27 mouse cellular contexts compared by ENCODE assay signal in genomic region chr9:37540226-37540625, GRCm38 (mm10). TPM values are rescaled to one million over a fixed set of nuclear protein-coding genes. Genes with fewer than 3 reads are reported as not detected.
A peak's percentile ranks its signal among the peaks of the same experiment; 100 is the strongest.
DNase-seq lines count a peak whose midpoint lies in the region; ATAC-seq and TF ChIP-seq lines count a peak whose summit lies in the region.
"Had no signal": no experiment of that assay in that cellular context is flagged by ENCODE, and none has a peak within 500 bp of the region (broad histone marks: within the 10 kb centered on the region; RNA-seq: fewer than 3 reads in every experiment).

No protein-coding gene starts in this region.

- H3K4me3 ChIP-seq in heart, adult 2 months, result no peak overlapping the region
- H3K4me3 ChIP-seq in ES-Bruce4 (ENCODE audit: low read depth, low read length), result no peak overlapping the region
- H3K4me3 ChIP-seq in stomach, embryonic 14.5 days (ENCODE audit: low read depth, low read length), result no peak overlapping the region
- H3K4me3 ChIP-seq: embryonic facial prominence, embryonic 15.5 days; heart, embryonic 12.5 days; limb, embryonic 13.5 days; liver, embryonic 12.5 days; midbrain, embryonic 13.5 days had no signal

- TF ChIP-seq CTCF in heart, adult 2 months (IDR thresholded peaks at IDR 0.05), result no peak
- TF ChIP-seq CTCF in ES-Bruce4 (IDR thresholded peaks at IDR 0.05; ENCODE audit: low read depth, low read length), result no peak

- TF ChIP-seq POLR2A in heart, adult 2 months (IDR thresholded peaks at IDR 0.05; ENCODE audit: insufficient read depth, low read depth, low read length), result no peak
- TF ChIP-seq POLR2A in ES-Bruce4 (IDR thresholded peaks at IDR 0.05; ENCODE audit: insufficient read depth, low read length), result no peak

- H3K4me1 ChIP-seq in heart, adult 2 months (ENCODE audit: control insufficient read depth, insufficient read depth, low read length), result peaks cover 38% of the 10 kb centered on the region
- H3K4me1 ChIP-seq in ES-Bruce4 (ENCODE audit: control insufficient read depth, insufficient read depth, low read length), result peaks cover 8% of the 10 kb centered on the region
- peaks cover 3% of the 10 kb centered on the region; the same call in 1 of the 2 replicates for H3K4me1 ChIP-seq in stomach, embryonic 14.5 days (ENCODE audit: control insufficient read depth, insufficient read depth, low read length)

- DNase-seq in heart, adult 2 months, result no peak
- no peak for DNase-seq in heart, postnatal 10 days
- peak; percentile 10 to 22 for DNase-seq in left cerebral cortex, postnatal 36 days (ENCODE audit: low spot score in 2 of 2)
- no peak for DNase-seq in left cerebral cortex, adult 18-20 months (ENCODE audit: low spot score in 2 of 2)
- DNase-seq in right cerebral cortex, postnatal 14 days, result no peak
- DNase-seq: adrenal gland, postnatal 14 days; cerebellum, adult 9-10 months; gastrocnemius, postnatal 25 days; heart, postnatal 4 days; kidney, adult 18-20 months; spleen, adult 18-20 months; thymus, adult 2 months; thymus, postnatal 4 days had no signal

- no peak for ATAC-seq in stomach, embryonic 14.5 days (ENCODE audit: insufficient number of reproducible peaks, insufficient read depth, low FRiP score, low read depth)
- no peak for ATAC-seq in monocyte, adult 5-6 weeks (replicated peaks; ENCODE audit: insufficient number of reproducible peaks, low FRiP score, low TSS enrichment, poor library complexity, severe bottlenecking)
- ATAC-seq: forebrain, embryonic 14.5 days; inflammation-experienced regulatory T-cells, adult 6 months; liver, embryonic 12.5 days; midbrain, embryonic 13.5 days had no signal

- H3K4me2 ChIP-seq in stomach, embryonic 14.5 days (replicated peaks; ENCODE audit: low read depth, low read length), result peak overlapping the region; percentile 23; the same call in 1 of the 2 replicates
- H3K4me2 ChIP-seq: embryonic facial prominence, embryonic 15.5 days; heart, embryonic 12.5 days; hindbrain, embryonic 14.5 days; limb, embryonic 13.5 days; liver, embryonic 12.5 days; midbrain, embryonic 13.5 days had no signal

- peaks cover 59% of the 10 kb centered on the region for H3K36me3 ChIP-seq in heart, adult 2 months (ENCODE audit: control insufficient read depth, insufficient read depth, low read length)
- H3K36me3 ChIP-seq in ES-Bruce4 (ENCODE audit: control insufficient read depth, insufficient read depth, low read length, poor library complexity, severe bottlenecking), result no peaks in the 10 kb centered on the region
- H3K36me3 ChIP-seq in stomach, embryonic 14.5 days (ENCODE audit: control insufficient read depth, insufficient read depth, low read length), result no peaks in the 10 kb centered on the region
- H3K36me3 ChIP-seq: embryonic facial prominence, embryonic 15.5 days; limb, embryonic 13.5 days; liver, embryonic 12.5 days; midbrain, embryonic 13.5 days had no signal

- H3K27ac ChIP-seq in heart, adult 2 months, result peak overlapping the region; percentile 1; the same call in 1 of the 2 replicates
- no peak overlapping the region for H3K27ac ChIP-seq in ES-Bruce4 (ENCODE audit: insufficient read depth, low read length)
- H3K27ac ChIP-seq in stomach, embryonic 14.5 days (ENCODE audit: low read length), result no peak overlapping the region
- H3K27ac ChIP-seq: embryonic facial prominence, embryonic 15.5 days; hindbrain, embryonic 14.5 days; kidney, postnatal 0 days; limb, embryonic 13.5 days; liver, embryonic 12.5 days; midbrain, embryonic 13.5 days had no signal

- intact Hi-C loops in heart, adult 2 months (cut with DNase I), result no loop called here
- intact Hi-C loops in heart, postnatal 10 days (cut with DNase I), result loop anchor here (1.0 to 5.0 kb wide), 2 partner anchors 10 to 53 kb away; partner anchors contain the start of gene Msantd2
- intact Hi-C loops in left cerebral cortex, postnatal 36 days (cut with DNase I), result no loop called here

- no peaks in the 10 kb centered on the region for H3K79me2 ChIP-seq in heart, adult 2 months (replicated peaks; ENCODE audit: control insufficient read depth, insufficient read depth, low read length)

- TF ChIP-seq EP300 in heart, adult 2 months (IDR thresholded peaks at IDR 0.05; ENCODE audit: insufficient read depth, low read depth, low read length), result no peak
- TF ChIP-seq EP300 in ES-Bruce4 (IDR thresholded peaks at IDR 0.05; ENCODE audit: insufficient read depth, low read depth, low read length), result no peak

- H3K9ac ChIP-seq in heart, adult 2 months (ENCODE audit: low read depth, low read length), result no peak overlapping the region
- H3K9ac ChIP-seq in ES-Bruce4 (ENCODE audit: low read depth, poor library complexity, severe bottlenecking), result peak overlapping the region; percentile 2; the same call in 1 of the 2 replicates
- no peak overlapping the region for H3K9ac ChIP-seq in stomach, embryonic 14.5 days (replicated peaks; ENCODE audit: low read depth, low read length)
- H3K9ac ChIP-seq: embryonic facial prominence, embryonic 15.5 days; heart, embryonic 12.5 days; hindbrain, embryonic 14.5 days; limb, embryonic 13.5 days; liver, embryonic 12.5 days; midbrain, embryonic 13.5 days had no signal

- WGBS in heart, adult 2 months, result 78% methylated on average over 4 of the region's 4 CpGs
- 86% methylated on average over 4 of the region's 4 CpGs for WGBS in stomach, embryonic 14.5 days

- no peaks in the 10 kb centered on the region for H3K27me3 ChIP-seq in heart, adult 2 months (ENCODE audit: control insufficient read depth, insufficient read depth, low read length)
- no peaks in the 10 kb centered on the region for H3K27me3 ChIP-seq in ES-Bruce4 (ENCODE audit: control insufficient read depth, insufficient read depth, low read length, poor library complexity, severe bottlenecking)
- peaks cover 2% of the 10 kb centered on the region; the same call in 1 of the 2 replicates for H3K27me3 ChIP-seq in stomach, embryonic 14.5 days (ENCODE audit: control insufficient read depth, insufficient read depth, low read length)
- H3K27me3 ChIP-seq: megakaryocyte, embryonic 14.5 days had no signal

- H3K9me3 ChIP-seq in ES-Bruce4 (replicated peaks; ENCODE audit: control insufficient read depth, insufficient read depth, low read length, poor library complexity, severe bottlenecking), result no peaks in the 10 kb centered on the region
- no peaks in the 10 kb centered on the region for H3K9me3 ChIP-seq in stomach, embryonic 14.5 days (ENCODE audit: control insufficient read depth, low read depth, low read length)
- H3K9me3 ChIP-seq: embryonic facial prominence, embryonic 15.5 days; heart, embryonic 12.5 days; limb, embryonic 13.5 days; liver, embryonic 12.5 days; megakaryocyte, embryonic 14.5 days; midbrain, embryonic 13.5 days had no signal

RNA-seq across cellular contexts. Expression of gene Vsig2, which starts 1.2 kb away (rescaled TPM):
- 1 to 10 TPM; 2.5 to 4.9 TPM for total RNA-seq in heart, adult 2 months (2021)
- 16.0 and 21.1 TPM in 2 replicates for polyA plus RNA-seq in heart, adult 2 months (2012; rRNA removed)
- total RNA-seq in heart, postnatal 10 days (2021), result 10 to 100 TPM in 1 of 2 experiments, 1 to 10 TPM in 1; 5.6 to 10.4 TPM
- 1 to 10 TPM; 1.4 to 4.1 TPM for total RNA-seq in left cerebral cortex, postnatal 36 days (2021)
- 1 to 10 TPM; 3.9 to 5.0 TPM for total RNA-seq in left cerebral cortex, adult 18-20 months (2021)
- polyA plus RNA-seq in ES-Bruce4 (2011; ENCODE audit: insufficient read depth, insufficient read length, low read depth, missing spikeins), result 0.91 TPM in 1 of 2 replicates, not detected in the other
- 44.3 and 56.9 TPM in 2 replicates for polyA plus RNA-seq in stomach, embryonic 14.5 days (2014; fragmentation: Nextera tagmentation; extraction: Ambion mirVana)
- not detected in 3 replicates for total RNA-seq in monocyte, adult 5-6 weeks (2017)
- polyA plus RNA-seq: forebrain, embryonic 14.5 days; neural tube, embryonic 11.5 days had no signal

RNA-seq across cellular contexts. Expression of gene Esam, which starts 12.3 kb away (rescaled TPM):
- total RNA-seq in heart, adult 2 months (2021), result 10 to 100 TPM; 58.5 to 81.3 TPM
- polyA plus RNA-seq in heart, adult 2 months (2012; rRNA removed), result 77.1 and 87.2 TPM in 2 replicates
- 100 to 1,000 TPM; 125 to 131 TPM for total RNA-seq in heart, postnatal 10 days (2021)
- 10 to 100 TPM; 19.5 to 23.0 TPM for total RNA-seq in left cerebral cortex, postnatal 36 days (2021)
- total RNA-seq in left cerebral cortex, adult 18-20 months (2021), result 10 to 100 TPM; 19.7 to 21.4 TPM
- 1.7 and 3.1 TPM in 2 replicates for polyA plus RNA-seq in ES-Bruce4 (2011; ENCODE audit: insufficient read depth, insufficient read length, low read depth, missing spikeins)
- polyA plus RNA-seq in stomach, embryonic 14.5 days (2014; fragmentation: Nextera tagmentation; extraction: Ambion mirVana), result 57.9 and 58.3 TPM in 2 replicates
- total RNA-seq in monocyte, adult 5-6 weeks (2017), result 3.2 TPM in 1 of 3 replicates, not detected in the others

RNA-seq across cellular contexts. Expression of gene Nrgn, which starts 12.5 kb away (rescaled TPM):
- 10 to 100 TPM in 1 of 2 experiments, 1 to 10 TPM in 1; 4.0 to 27.2 TPM for total RNA-seq in heart, adult 2 months (2021)
- polyA plus RNA-seq in heart, adult 2 months (2012; rRNA removed), result 8.6 and 21.7 TPM in 2 replicates
- 1 to 10 TPM; 3.1 to 5.6 TPM for total RNA-seq in heart, postnatal 10 days (2021)
- 1,000 to 10,000 TPM; 1,855 to 2,522 TPM for total RNA-seq in left cerebral cortex, postnatal 36 days (2021)
- total RNA-seq in left cerebral cortex, adult 18-20 months (2021), result 1,000 to 10,000 TPM; 1,653 to 1,729 TPM
- 1.2 and 3.3 TPM in 2 replicates for polyA plus RNA-seq in ES-Bruce4 (2011; ENCODE audit: insufficient read depth, insufficient read length, low read depth, missing spikeins)
- 4.7 and 5.7 TPM in 2 replicates for polyA plus RNA-seq in stomach, embryonic 14.5 days (2014; fragmentation: Nextera tagmentation; extraction: Ambion mirVana)
- 6.3 to 35.0 TPM (median 6.9 TPM) in 3 replicates for total RNA-seq in monocyte, adult 5-6 weeks (2017)

RNA-seq across cellular contexts. Expression of gene Siae, which starts 15.3 kb away (rescaled TPM):
- 1 to 10 TPM; 7.7 to 8.2 TPM for total RNA-seq in heart, adult 2 months (2021)
- 7.7 and 18.7 TPM in 2 replicates for polyA plus RNA-seq in heart, adult 2 months (2012; rRNA removed)
- total RNA-seq in heart, postnatal 10 days (2021), result 1 to 10 TPM; 8.7 to 9.8 TPM
- total RNA-seq in left cerebral cortex, postnatal 36 days (2021), result 10 to 100 TPM; 18.3 to 19.7 TPM
- 10 to 100 TPM; 15.2 to 18.6 TPM for total RNA-seq in left cerebral cortex, adult 18-20 months (2021)
- polyA plus RNA-seq in ES-Bruce4 (2011; ENCODE audit: insufficient read depth, insufficient read length, low read depth, missing spikeins), result 9.4 and 10.0 TPM in 2 replicates
- polyA plus RNA-seq in stomach, embryonic 14.5 days (2014; fragmentation: Nextera tagmentation; extraction: Ambion mirVana), result 12.7 and 14.0 TPM in 2 replicates
- 4.1 to 10.4 TPM (median 4.7 TPM) in 3 replicates for total RNA-seq in monocyte, adult 5-6 weeks (2017)

RNA-seq across cellular contexts. Expression of gene Msantd2, which starts 51.1 kb away (rescaled TPM):
- total RNA-seq in heart, adult 2 months (2021), result 1 to 10 TPM; 6.4 to 7.1 TPM
- polyA plus RNA-seq in heart, adult 2 months (2012; rRNA removed), result 10.7 and 12.8 TPM in 2 replicates
- 10 to 100 TPM; 11.7 to 16.4 TPM for total RNA-seq in heart, postnatal 10 days (2021)
- 10 to 100 TPM; 18.8 to 26.6 TPM for total RNA-seq in left cerebral cortex, postnatal 36 days (2021)
- 10 to 100 TPM; 14.0 to 23.0 TPM for total RNA-seq in left cerebral cortex, adult 18-20 months (2021)
- 85.4 and 85.6 TPM in 2 replicates for polyA plus RNA-seq in ES-Bruce4 (2011; ENCODE audit: insufficient read depth, insufficient read length, low read depth, missing spikeins)
- polyA plus RNA-seq in stomach, embryonic 14.5 days (2014; fragmentation: Nextera tagmentation; extraction: Ambion mirVana), result 33.2 and 38.9 TPM in 2 replicates
- total RNA-seq in monocyte, adult 5-6 weeks (2017), result 20.9 to 44.1 TPM (median 28.5 TPM) in 3 replicates

Comparison
In these comparisons a context has a peak if more than half of its experiments do, and no peak if none do; other contexts are left out.
1. DNase-seq: peak in left cerebral cortex, postnatal 36 days (2 of 2); none in heart, adult 2 months (0 of 2), heart, postnatal 10 days (0 of 2), left cerebral cortex, adult 18-20 months (0 of 2) and right cerebral cortex, postnatal 14 days (single experiment).
2. RNA of gene Nrgn, which starts 12.5 kb away (total RNA-seq): 1,855 to 2,522 TPM in left cerebral cortex, postnatal 36 days and 1,653 to 1,729 TPM in left cerebral cortex, adult 18-20 months; 4.0 to 27.2 TPM in heart, adult 2 months, 6.3 to 35.0 TPM in monocyte, adult 5-6 weeks and 3.1 to 5.6 TPM in heart, postnatal 10 days; every median in the first group is over 10 times any median in the second.